Mouse (Mus musculus): ENCODE results near the gene Wdfy1. TPM values are rescaled to one million over a fixed set of nuclear protein-coding genes. Genes with fewer than 3 reads are reported as not detected.

The Wdfy1 gene
- polyA plus RNA-seq, 1 experiment, result 400 TPM

DNA sequence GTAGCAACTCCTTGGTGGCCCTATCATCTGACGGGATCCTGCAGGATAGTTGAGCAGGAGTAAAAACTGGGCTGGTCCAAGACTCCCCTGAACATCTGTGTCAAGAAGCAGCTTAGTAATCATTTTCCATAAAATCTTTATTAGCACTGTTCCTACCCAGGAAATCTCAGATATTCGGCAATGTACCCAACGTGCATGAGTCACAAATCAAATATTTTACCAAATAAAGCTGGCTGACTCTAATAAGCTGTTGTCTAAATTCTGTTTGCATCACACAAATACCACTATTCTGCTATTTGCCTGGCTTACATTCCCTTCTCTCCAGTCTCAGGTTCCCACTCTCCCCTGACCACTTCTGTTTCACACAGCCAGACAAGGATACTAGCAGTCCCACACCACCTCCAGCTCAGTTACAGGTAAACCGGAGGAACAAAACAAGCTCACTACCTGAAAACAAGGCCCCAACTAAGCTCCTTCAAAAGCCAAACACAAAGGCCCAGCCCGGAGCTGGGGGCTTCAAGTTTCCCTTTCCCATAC, 16.4 kb downstream of the Wdfy1 start:
- H3K36me3 ChIP-seq (ENCODE audit: control insufficient read depth, insufficient read depth, low read length), result no peaks in the 10 kb centered on the region
- peaks cover 10% of the 10 kb centered on the region for H3K4me1 ChIP-seq (ENCODE audit: control insufficient read depth, insufficient read depth, low read length)
- H3K27ac ChIP-seq (ENCODE audit: control insufficient read depth, insufficient read depth, low read depth, low read length), result no peak overlapping the region
- H3K4me3 ChIP-seq (ENCODE audit: control insufficient read depth, low read depth, low read length), result peak overlapping the region; percentile 25
- H3K27me3 ChIP-seq (ENCODE audit: control insufficient read depth, insufficient read depth, low read length), result no peaks in the 10 kb centered on the region
- no peak for TF ChIP-seq CTCF (IDR thresholded peaks at IDR 0.05; ENCODE audit: control insufficient read depth, insufficient read depth, insufficient replicate concordance, low read depth, low read length)
- no peak for TF ChIP-seq POLR2A (IDR thresholded peaks at IDR 0.05; ENCODE audit: control insufficient read depth, low read depth, low read length)

- peaks cover 10% of the 10 kb centered on the region for H3K4me1 ChIP-seq (ENCODE audit: control insufficient read depth, insufficient read depth, low read length)
- H3K36me3 ChIP-seq (ENCODE audit: control insufficient read depth, insufficient read depth, low read length), result no peaks in the 10 kb centered on the region
- H3K4me3 ChIP-seq (ENCODE audit: control insufficient read depth, low read depth, low read length), result no peak overlapping the region
- TF ChIP-seq CTCF (IDR thresholded peaks at IDR 0.05; ENCODE audit: control insufficient read depth, insufficient read depth, insufficient replicate concordance, low read depth, low read length) (no peak), POLR2A (IDR thresholded peaks at IDR 0.05; ENCODE audit: control insufficient read depth, low read depth, low read length) (no peak)
- H3K27me3 ChIP-seq (ENCODE audit: control insufficient read depth, insufficient read depth, low read length), result no peaks in the 10 kb centered on the region
- no peak overlapping the region for H3K27ac ChIP-seq (ENCODE audit: control insufficient read depth, insufficient read depth, low read depth, low read length)
Measured at GRCm38 (mm10) chr1:79759006-79759405, 16.9 kb downstream of the Wdfy1 start.

DNA sequence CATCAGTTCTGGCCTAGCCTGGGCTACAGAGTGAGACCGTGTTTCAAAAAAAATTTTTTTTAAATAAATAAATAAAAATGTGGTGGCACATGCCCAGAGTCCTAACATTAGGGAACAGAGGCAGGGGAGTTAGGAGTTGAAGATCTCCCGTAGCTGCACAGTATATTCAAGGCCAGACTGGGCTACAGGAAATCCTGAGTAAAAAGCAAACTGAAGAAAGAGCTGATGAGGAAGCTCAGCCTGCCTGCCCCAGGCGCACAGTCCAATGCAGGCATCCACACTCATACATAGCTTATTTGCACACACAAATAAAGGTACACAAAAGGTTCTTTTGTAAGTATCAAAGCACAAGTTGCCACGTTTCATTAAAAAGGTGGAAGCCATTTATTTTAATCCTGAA, 18.3 kb downstream of the Wdfy1 start:
- peaks cover 10% of the 10 kb centered on the region for H3K4me1 ChIP-seq (ENCODE audit: control insufficient read depth, insufficient read depth, low read length)
- no peaks in the 10 kb centered on the region for H3K27me3 ChIP-seq (ENCODE audit: control insufficient read depth, insufficient read depth, low read length)
- H3K4me3 ChIP-seq (ENCODE audit: control insufficient read depth, low read depth, low read length), result no peak overlapping the region
- H3K27ac ChIP-seq (ENCODE audit: control insufficient read depth, insufficient read depth, low read depth, low read length), result no peak overlapping the region
- TF ChIP-seq CTCF (IDR thresholded peaks at IDR 0.05; ENCODE audit: control insufficient read depth, insufficient read depth, insufficient replicate concordance, low read depth, low read length) (no peak), POLR2A (IDR thresholded peaks at IDR 0.05; ENCODE audit: control insufficient read depth, low read depth, low read length) (no peak)
- no peaks in the 10 kb centered on the region for H3K36me3 ChIP-seq (ENCODE audit: control insufficient read depth, insufficient read depth, low read length)

DNA sequence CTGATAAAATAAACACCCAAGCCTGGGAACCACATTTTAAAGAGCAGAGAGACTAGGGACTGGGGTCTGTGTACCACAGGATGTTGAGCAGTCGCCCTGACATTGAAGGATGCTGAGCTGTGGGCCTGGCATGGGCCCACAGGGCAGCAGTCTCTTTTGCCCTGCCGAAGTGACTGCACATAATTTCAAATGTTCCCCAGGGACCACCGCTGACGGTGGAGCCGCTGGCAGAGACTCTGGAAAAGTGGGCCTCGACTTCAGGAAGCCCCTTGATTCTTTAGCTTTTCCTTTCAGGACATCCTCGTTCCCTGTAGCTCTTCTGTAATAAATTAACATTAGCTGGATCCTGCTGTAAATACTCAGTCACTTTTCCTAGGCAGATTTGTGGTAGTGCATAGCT, 18.8 kb downstream of the Wdfy1 start:
- TF ChIP-seq POLR2A (IDR thresholded peaks at IDR 0.05; ENCODE audit: control insufficient read depth, low read depth, low read length) (no peak), CTCF (IDR thresholded peaks at IDR 0.05; ENCODE audit: control insufficient read depth, insufficient read depth, insufficient replicate concordance, low read depth, low read length) (no peak)
- H3K27ac ChIP-seq (ENCODE audit: control insufficient read depth, insufficient read depth, low read depth, low read length), result no peak overlapping the region
- peaks cover 7% of the 10 kb centered on the region for H3K4me1 ChIP-seq (ENCODE audit: control insufficient read depth, insufficient read depth, low read length)
- H3K36me3 ChIP-seq (ENCODE audit: control insufficient read depth, insufficient read depth, low read length), result no peaks in the 10 kb centered on the region
- no peak overlapping the region for H3K4me3 ChIP-seq (ENCODE audit: control insufficient read depth, low read depth, low read length)
- no peaks in the 10 kb centered on the region for H3K27me3 ChIP-seq (ENCODE audit: control insufficient read depth, insufficient read depth, low read length)

DNA sequence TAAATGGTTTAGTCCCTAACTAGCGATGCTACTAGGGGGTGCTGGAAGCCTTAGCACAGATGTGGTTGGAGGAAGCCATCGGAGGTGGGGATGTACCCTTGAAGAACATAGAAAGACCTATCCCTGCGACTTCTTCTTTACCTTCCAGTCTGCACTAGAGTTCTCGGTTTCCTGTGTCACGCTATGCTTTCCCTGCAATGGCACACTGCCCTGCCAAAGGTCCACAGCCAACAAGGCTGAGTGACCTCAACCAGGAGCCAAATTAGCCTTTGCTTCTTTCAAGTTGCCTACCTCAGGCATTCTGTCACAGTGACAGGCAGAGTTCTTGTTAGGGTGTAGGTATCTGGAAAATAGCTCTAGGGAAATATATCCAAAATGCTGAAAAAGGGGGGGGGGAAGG, 19.5 kb downstream of the Wdfy1 start:
- Histone ChIP-seq H3K27ac (ENCODE audit: control insufficient read depth, insufficient read depth, low read depth, low read length) (no peak overlapping the region), H3K27me3 (ENCODE audit: control insufficient read depth, insufficient read depth, low read length) (no peaks in the 10 kb centered on the region), H3K4me3 (ENCODE audit: control insufficient read depth, low read depth, low read length) (no peak overlapping the region), H3K36me3 (ENCODE audit: control insufficient read depth, insufficient read depth, low read length) (no peaks in the 10 kb centered on the region), H3K4me1 (ENCODE audit: control insufficient read depth, insufficient read depth, low read length) (peaks cover 7% of the 10 kb centered on the region)
- TF ChIP-seq POLR2A (IDR thresholded peaks at IDR 0.05; ENCODE audit: control insufficient read depth, low read depth, low read length) (no peak), CTCF (IDR thresholded peaks at IDR 0.05; ENCODE audit: control insufficient read depth, insufficient read depth, insufficient replicate concordance, low read depth, low read length) (no peak)

GRCm38 (mm10) chr1:79755376-79755775, 20.6 kb downstream of the Wdfy1 start:
- Histone ChIP-seq H3K4me1 (ENCODE audit: control insufficient read depth, insufficient read depth, low read length) (peaks cover 2% of the 10 kb centered on the region), H3K4me3 (ENCODE audit: control insufficient read depth, low read depth, low read length) (no peak overlapping the region), H3K36me3 (ENCODE audit: control insufficient read depth, insufficient read depth, low read length) (no peaks in the 10 kb centered on the region), H3K27me3 (ENCODE audit: control insufficient read depth, insufficient read depth, low read length) (no peaks in the 10 kb centered on the region), H3K27ac (ENCODE audit: control insufficient read depth, insufficient read depth, low read depth, low read length) (no peak overlapping the region)
- TF ChIP-seq POLR2A (IDR thresholded peaks at IDR 0.05; ENCODE audit: control insufficient read depth, low read depth, low read length), result no peak
- TF ChIP-seq CTCF (IDR thresholded peaks at IDR 0.05; ENCODE audit: control insufficient read depth, insufficient read depth, insufficient replicate concordance, low read depth, low read length), result no peak

DNA sequence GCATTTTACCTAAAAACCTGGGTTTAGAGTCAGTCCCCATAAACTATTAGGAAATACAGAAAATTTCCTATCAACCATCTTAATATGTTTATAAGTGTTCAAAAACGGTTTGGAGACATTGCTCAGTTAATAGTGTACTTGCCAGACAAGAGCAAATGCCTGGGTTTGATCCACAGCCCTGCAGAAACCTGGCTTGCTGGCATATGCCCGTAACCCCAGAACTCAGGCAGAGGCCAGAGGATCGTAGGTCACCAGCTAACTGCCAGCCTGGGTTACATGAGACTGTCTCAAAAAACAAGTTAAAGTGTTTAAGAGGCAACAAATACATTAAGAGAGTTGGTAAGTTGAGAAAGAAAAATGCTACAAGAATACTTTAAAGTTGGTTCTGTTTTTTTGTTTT, 21.0 kb downstream of the Wdfy1 start:
- no peak overlapping the region for H3K4me3 ChIP-seq (ENCODE audit: control insufficient read depth, low read depth, low read length)
- no peaks in the 10 kb centered on the region for H3K27me3 ChIP-seq (ENCODE audit: control insufficient read depth, insufficient read depth, low read length)
- H3K27ac ChIP-seq (ENCODE audit: control insufficient read depth, insufficient read depth, low read depth, low read length), result no peak overlapping the region
- H3K4me1 ChIP-seq (ENCODE audit: control insufficient read depth, insufficient read depth, low read length), result peaks cover 2% of the 10 kb centered on the region; the same call in 1 of the 2 replicates
- no peak for TF ChIP-seq POLR2A (IDR thresholded peaks at IDR 0.05; ENCODE audit: control insufficient read depth, low read depth, low read length)
- TF ChIP-seq CTCF (IDR thresholded peaks at IDR 0.05; ENCODE audit: control insufficient read depth, insufficient read depth, insufficient replicate concordance, low read depth, low read length), result no peak
- no peaks in the 10 kb centered on the region for H3K36me3 ChIP-seq (ENCODE audit: control insufficient read depth, insufficient read depth, low read length)

- TF ChIP-seq CTCF (IDR thresholded peaks at IDR 0.05; ENCODE audit: control insufficient read depth, insufficient read depth, insufficient replicate concordance, low read depth, low read length), result no peak
Measured at GRCm38 (mm10) chr1:79753456-79753855, 22.5 kb downstream of the Wdfy1 start.

More at GRCm38 (mm10) chr1:79753456-79753855, 22.5 kb downstream of the Wdfy1 start:
- H3K36me3 ChIP-seq (ENCODE audit: control insufficient read depth, insufficient read depth, low read length), result no peaks in the 10 kb centered on the region
- no peaks in the 10 kb centered on the region for H3K27me3 ChIP-seq (ENCODE audit: control insufficient read depth, insufficient read depth, low read length)
- no peaks in the 10 kb centered on the region; the same call in none of the 2 replicates for H3K4me1 ChIP-seq (ENCODE audit: control insufficient read depth, insufficient read depth, low read length)
- H3K27ac ChIP-seq (ENCODE audit: control insufficient read depth, insufficient read depth, low read depth, low read length), result no peak overlapping the region
- H3K4me3 ChIP-seq (ENCODE audit: control insufficient read depth, low read depth, low read length), result no peak overlapping the region
